Comparison of ENCODE assay signal across 16 mouse cellular contexts in the genomic region with DNA sequence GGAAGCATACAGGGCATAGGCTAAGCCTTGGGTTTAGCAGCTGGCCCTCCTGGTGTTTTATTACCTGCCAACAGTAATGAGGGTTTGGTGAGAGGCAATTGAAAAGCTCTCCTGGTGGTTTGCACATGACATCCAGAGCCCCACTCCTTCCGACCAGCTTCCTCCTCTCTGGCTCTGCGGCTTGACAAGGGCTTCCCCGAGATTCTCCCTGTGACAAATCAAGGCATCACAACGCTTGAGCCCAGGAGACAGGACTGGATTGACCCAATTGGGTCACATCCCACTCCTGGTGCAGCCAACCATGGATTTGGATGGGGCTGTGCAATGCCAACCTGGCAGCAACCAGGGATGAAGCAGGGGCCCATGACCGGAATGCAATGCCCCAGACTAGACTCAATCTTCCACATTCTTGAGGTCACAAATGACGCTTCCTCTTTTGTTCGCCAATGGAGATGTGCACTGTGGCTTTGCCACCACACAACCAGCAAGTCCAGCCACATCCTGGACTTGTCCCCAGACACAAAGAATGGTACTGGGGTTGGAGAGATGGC. TPM values are rescaled to one million over a fixed set of nuclear protein-coding genes. Genes with fewer than 3 reads are reported as not detected.
DNase-seq lines count a peak whose midpoint lies in the region; ATAC-seq and TF ChIP-seq lines count a peak whose summit lies in the region.
"Had no signal": no experiment of that assay in that cellular context is flagged by ENCODE, and none has a peak within 500 bp of the region (broad histone marks: within the 10 kb centered on the region; RNA-seq: fewer than 3 reads in every experiment).

No protein-coding gene starts in this region.

- TF ChIP-seq POLR2A in kidney, adult 2 months (IDR thresholded peaks at IDR 0.05; ENCODE audit: low read depth, low read length): no peak

- H3K4me2 ChIP-seq in kidney, embryonic 15.5 days: no peak overlapping the region
- H3K4me2 ChIP-seq: embryonic facial prominence, embryonic 13.5 days; hindbrain, embryonic 15.5 days; midbrain, embryonic 12.5 days had no signal

- no peak for TF ChIP-seq CTCF in kidney, adult 2 months (conservative IDR thresholded peaks at IDR 0.05; ENCODE audit: insufficient read depth, insufficient read length, low read depth, low read length)

- 43% methylated on average over 7 of the region's 7 CpGs for WGBS in kidney, adult 2 months
- 51% methylated on average over 7 of the region's 7 CpGs for WGBS in kidney, embryonic 15.5 days

- H3K9ac ChIP-seq in kidney, embryonic 15.5 days: no peak overlapping the region
- H3K9ac ChIP-seq: embryonic facial prominence, embryonic 13.5 days; hindbrain, embryonic 15.5 days; midbrain, embryonic 12.5 days had no signal

- H3K27me3 ChIP-seq in kidney, adult 2 months (replicated peaks; ENCODE audit: control insufficient read depth, insufficient read depth, low read length): no peaks in the 10 kb centered on the region
- no peaks in the 10 kb centered on the region for H3K27me3 ChIP-seq in kidney, embryonic 15.5 days
- H3K27me3 ChIP-seq: embryonic facial prominence, embryonic 13.5 days; hindbrain, embryonic 15.5 days; midbrain, embryonic 12.5 days had no signal

- H3K36me3 ChIP-seq in kidney, adult 2 months (ENCODE audit: control insufficient read depth, insufficient read depth, low read length): no peaks in the 10 kb centered on the region
- H3K36me3 ChIP-seq in kidney, embryonic 15.5 days: no peaks in the 10 kb centered on the region
- H3K36me3 ChIP-seq: embryonic facial prominence, embryonic 13.5 days; forebrain, embryonic 10.5 days; hindbrain, embryonic 15.5 days; midbrain, embryonic 12.5 days had no signal

- peak; percentile 65 for DNase-seq in kidney, adult 2 months
- peak; percentile 37 to 38 for DNase-seq in cerebellum, postnatal 10 days
- DNase-seq in right cerebral cortex, postnatal 4 days: no peak
- no peak for DNase-seq in left cerebral cortex, postnatal 25 days (ENCODE audit: low spot score in 2 of 2)
- no peak for DNase-seq in retina, embryonic 14.5 days (ENCODE audit: low spot score)
- DNase-seq: gastrocnemius, postnatal 14 days; lung, adult 2 months; lung, postnatal 36 days; spleen, adult 18-20 months had no signal

- no peaks in the 10 kb centered on the region for H3K9me3 ChIP-seq in kidney, embryonic 15.5 days (replicated peaks)
- H3K9me3 ChIP-seq: forebrain, embryonic 10.5 days; hindbrain, embryonic 15.5 days had no signal

- no peak overlapping the region for H3K27ac ChIP-seq in kidney, adult 2 months (ENCODE audit: insufficient read depth, low read depth, low read length)
- no peak overlapping the region for H3K27ac ChIP-seq in kidney, embryonic 15.5 days
- H3K27ac ChIP-seq: embryonic facial prominence, embryonic 13.5 days; forebrain, embryonic 10.5 days; hindbrain, embryonic 15.5 days; midbrain, embryonic 12.5 days had no signal

- no peaks in the 10 kb centered on the region for H3K4me1 ChIP-seq in kidney, adult 2 months (ENCODE audit: control insufficient read depth, insufficient read depth, low read length)
- no peaks in the 10 kb centered on the region for H3K4me1 ChIP-seq in kidney, embryonic 15.5 days
- H3K4me1 ChIP-seq: embryonic facial prominence, embryonic 13.5 days; forebrain, embryonic 10.5 days; hindbrain, embryonic 15.5 days; midbrain, embryonic 12.5 days had no signal

- no peak overlapping the region for H3K4me3 ChIP-seq in kidney, adult 2 months (ENCODE audit: insufficient read depth, low read depth, low read length)
- no peak overlapping the region for H3K4me3 ChIP-seq in kidney, embryonic 15.5 days (replicated peaks)
- H3K4me3 ChIP-seq: embryonic facial prominence, embryonic 13.5 days; forebrain, embryonic 10.5 days; hindbrain, embryonic 15.5 days; midbrain, embryonic 12.5 days; myocyte had no signal

- intact Hi-C loops in left cerebral cortex, postnatal 25 days (cut with DNase I): no loop called here

- ATAC-seq in kidney, embryonic 15.5 days (replicated peaks; ENCODE audit: low FRiP score): no peak
- ATAC-seq in hematopoietic stem cell, adult 5-6 weeks (replicated peaks in 1 of 2; ENCODE audit: insufficient read depth in 1 of 2, low FRiP score in 2 of 2, low TSS enrichment in 1 of 2, low read depth in 1 of 2, poor library complexity in 2 of 2, severe bottlenecking in 2 of 2): peak; percentile 78 to 91

RNA-seq across cellular contexts. Expression of a gene that starts 11.2 kb away (rescaled TPM):
- polyA plus RNA-seq in kidney, adult 2 months (2012; rRNA removed): 564 and 569 TPM in 2 replicates
- 12.9 and 25.3 TPM in 2 replicates for polyA plus RNA-seq in kidney, embryonic 15.5 days (2015; fragmentation: Nextera tagmentation; extraction: Ambion mirVana)
- total RNA-seq in hematopoietic stem cell, adult 5-6 weeks (2017): not detected in 2 replicates
- 1 to 10 TPM; 7.1 to 7.8 TPM for total RNA-seq in left cerebral cortex, postnatal 25 days (2021)

RNA-seq across cellular contexts. Expression of a gene that starts 54.7 kb away (rescaled TPM):
- 30.7 and 33.7 TPM in 2 replicates for polyA plus RNA-seq in kidney, adult 2 months (2012; rRNA removed)
- 53.7 and 58.5 TPM in 2 replicates for polyA plus RNA-seq in kidney, embryonic 15.5 days (2015; fragmentation: Nextera tagmentation; extraction: Ambion mirVana)
- 9.1 and 11.4 TPM in 2 replicates for total RNA-seq in hematopoietic stem cell, adult 5-6 weeks (2017)
- 10 to 100 TPM; 70.5 to 72.2 TPM for total RNA-seq in left cerebral cortex, postnatal 25 days (2021)

Comparison
In these comparisons a context has a peak if more than half of its experiments do, and no peak if none do; other contexts are left out.
1. DNase-seq: peak in kidney, adult 2 months (single experiment) and cerebellum, postnatal 10 days (2 of 2); none in right cerebral cortex, postnatal 4 days (single experiment), left cerebral cortex, postnatal 25 days (0 of 2) and retina, embryonic 14.5 days (single experiment).